Comparison of ENCODE assay signal across 19 mouse cellular contexts in the genomic region with DNA sequence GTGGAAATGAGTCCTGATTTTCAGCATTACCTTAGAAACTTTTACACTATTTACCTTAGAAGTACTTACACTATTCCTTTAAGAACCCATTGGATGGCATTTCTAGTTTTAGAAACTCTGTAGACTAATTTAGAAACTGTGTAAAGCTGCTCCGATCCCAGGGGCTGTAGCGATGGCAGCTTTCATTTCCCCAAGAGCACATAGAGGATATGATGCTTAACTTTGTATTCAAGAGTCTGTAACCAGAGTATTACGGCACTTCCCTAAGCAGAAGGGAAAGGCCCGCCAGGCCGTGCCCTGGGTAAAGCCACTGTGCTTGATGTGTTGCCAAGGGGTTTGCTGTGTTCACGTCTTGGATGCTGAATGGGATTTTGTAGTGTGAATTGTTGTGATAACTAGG.
DNase-seq lines count a peak whose midpoint lies in the region; ATAC-seq and TF ChIP-seq lines count a peak whose summit lies in the region.
"Had no signal": no experiment of that assay in that cellular context is flagged by ENCODE, and none has a peak within 500 bp of the region (broad histone marks: within the 10 kb centered on the region; RNA-seq: fewer than 3 reads in every experiment).

No protein-coding gene starts in this region.

- peaks cover 8% of the 10 kb centered on the region; the same call in 1 of the 2 replicates for H3K79me2 ChIP-seq in macrophage (ENCODE audit: inconsistent target)

- H3K27me3 ChIP-seq in heart, embryonic 10.5 days (ENCODE audit: insufficient read depth, poor library complexity, severe bottlenecking), result no peaks in the 10 kb centered on the region
- H3K27me3 ChIP-seq: embryonic facial prominence, embryonic 15.5 days; forebrain, embryonic 12.5 days; heart, embryonic 13.5 days; hindbrain, embryonic 15.5 days had no signal

- no peak for TF ChIP-seq CTCF in bone marrow macrophage, adult 2 months (IDR thresholded peaks at IDR 0.05; ENCODE audit: low read depth, low read length)

- no peak for ATAC-seq in erythroblast, adult 5-6 weeks (replicated peaks; ENCODE audit: low FRiP score, poor library complexity, severe bottlenecking)
- ATAC-seq: intestine, postnatal 0 days had no signal

- H3K36me3 ChIP-seq in heart, embryonic 10.5 days, result no peaks in the 10 kb centered on the region
- no peaks in the 10 kb centered on the region for H3K36me3 ChIP-seq in macrophage (ENCODE audit: inconsistent target)
- H3K36me3 ChIP-seq: embryonic facial prominence, embryonic 15.5 days; forebrain, embryonic 12.5 days; G1E; heart, embryonic 13.5 days; hindbrain, embryonic 15.5 days had no signal

- no peak overlapping the region for H3K27ac ChIP-seq in heart, embryonic 10.5 days
- H3K27ac ChIP-seq in bone marrow macrophage, adult 2 months (ENCODE audit: insufficient read depth, low read depth, low read length), result peak overlapping the region; percentile 60
- H3K27ac ChIP-seq in macrophage, result peak overlapping the region; percentile 61
- H3K27ac ChIP-seq: embryonic facial prominence, embryonic 15.5 days; forebrain, embryonic 12.5 days; heart, embryonic 13.5 days; hindbrain, embryonic 15.5 days had no signal

- no peaks in the 10 kb centered on the region for H3K4me1 ChIP-seq in heart, embryonic 10.5 days
- peaks cover 22% of the 10 kb centered on the region for H3K4me1 ChIP-seq in bone marrow macrophage, adult 2 months (ENCODE audit: control insufficient read depth, insufficient read depth, low read length)
- H3K4me1 ChIP-seq: embryonic facial prominence, embryonic 15.5 days; heart, embryonic 13.5 days had no signal

- no peak for TF ChIP-seq POLR2A in bone marrow macrophage, adult 2 months (IDR thresholded peaks at IDR 0.05; ENCODE audit: borderline replicate concordance, low read depth, low read length)

- 81% methylated on average over 6 of the region's 6 CpGs for WGBS in heart, embryonic 10.5 days
- 18% methylated on average over 6 of the region's 6 CpGs for WGBS in macrophage (ENCODE audit: missing documents)

- DNase-seq in heart, adult 11 months, result peak; percentile 82
- no peak for DNase-seq in heart, embryonic 10.5 days (ENCODE audit: low spot score)
- peak; percentile 60 for DNase-seq in A20 (ENCODE audit: low read depth, low spot score)
- no peak for DNase-seq in adrenal gland, adult 8-10 months
- no peak for DNase-seq in thymus, postnatal 25 days
- DNase-seq: adrenal gland, postnatal 14 days; cerebellum, adult 2 months; embryo, embryonic 11 days; gastrocnemius, postnatal 10 days; heart, postnatal 36 days had no signal

- H3K9me3 ChIP-seq in heart, embryonic 10.5 days, result no peaks in the 10 kb centered on the region
- H3K9me3 ChIP-seq: embryonic facial prominence, embryonic 15.5 days; forebrain, embryonic 12.5 days; G1E; heart, embryonic 13.5 days; hindbrain, embryonic 15.5 days had no signal

- H3K4me3 ChIP-seq in heart, embryonic 10.5 days, result no peak overlapping the region
- no peak overlapping the region for H3K4me3 ChIP-seq in bone marrow macrophage, adult 2 months (ENCODE audit: insufficient read depth, low read length)
- no peak overlapping the region for H3K4me3 ChIP-seq in macrophage (ENCODE audit: inconsistent target)
- H3K4me3 ChIP-seq: embryonic facial prominence, embryonic 15.5 days; forebrain, embryonic 12.5 days; heart, embryonic 13.5 days; hindbrain, embryonic 15.5 days had no signal

Comparison
In these comparisons a context has a peak if more than half of its experiments do, and no peak if none do; other contexts are left out.
1. DNase-seq: peak in heart, adult 11 months (single experiment) and A20 (single experiment); none in heart, embryonic 10.5 days (single experiment), adrenal gland, adult 8-10 months (single experiment) and thymus, postnatal 25 days (single experiment).